Mouse (Mus musculus): ENCODE measurements at regions not wholly inside any gene's neighbourhood (a gene's known extent, or its start where the extent isn't known, plus 50 kb on each side); places are given as distances from the start of the nearest gene placed in this dataset.

DNA sequence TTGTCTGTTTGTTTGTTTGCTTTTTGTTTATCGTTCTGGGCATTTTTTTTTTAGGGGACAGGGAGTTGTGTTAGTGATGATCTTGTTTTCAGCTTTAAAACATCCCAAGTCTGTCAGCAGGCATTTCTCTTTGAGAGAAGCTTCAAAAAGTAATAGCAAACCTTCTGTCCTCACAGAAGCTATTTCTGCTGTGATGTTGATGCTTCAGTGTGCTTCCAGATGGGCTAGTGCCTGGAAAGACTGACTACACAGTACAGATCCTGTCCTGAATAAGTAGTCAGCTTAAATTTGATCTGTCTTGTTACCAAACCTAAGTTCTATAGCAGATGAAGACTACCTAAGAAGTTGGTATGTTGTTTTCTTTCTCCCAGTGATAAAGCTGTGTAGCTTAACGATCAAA, 94.4 kb upstream of the Irak1bp1 start:
- H3K9me3 ChIP-seq, result 0 out of 2 replicates have a peak, but pooled peaks cover 4% of the 10 kb centered on the region
- no peaks in the 10 kb centered on the region for H3K27me3 ChIP-seq (replicated peaks)
- H3K4me3 ChIP-seq, result no peak overlapping the region
- H3K4me1 ChIP-seq, result no peaks in the 10 kb centered on the region
- 75% methylated on average over 2 of the region's 2 CpGs for WGBS
- ATAC-seq (ENCODE audit: low FRiP score, low read depth), result no peak
- H3K4me2 ChIP-seq (replicated peaks), result no peak overlapping the region
- H3K36me3 ChIP-seq, result no peaks in the 10 kb centered on the region
- no peak overlapping the region for H3K9ac ChIP-seq
- H3K27ac ChIP-seq, result no peak overlapping the region

DNA sequence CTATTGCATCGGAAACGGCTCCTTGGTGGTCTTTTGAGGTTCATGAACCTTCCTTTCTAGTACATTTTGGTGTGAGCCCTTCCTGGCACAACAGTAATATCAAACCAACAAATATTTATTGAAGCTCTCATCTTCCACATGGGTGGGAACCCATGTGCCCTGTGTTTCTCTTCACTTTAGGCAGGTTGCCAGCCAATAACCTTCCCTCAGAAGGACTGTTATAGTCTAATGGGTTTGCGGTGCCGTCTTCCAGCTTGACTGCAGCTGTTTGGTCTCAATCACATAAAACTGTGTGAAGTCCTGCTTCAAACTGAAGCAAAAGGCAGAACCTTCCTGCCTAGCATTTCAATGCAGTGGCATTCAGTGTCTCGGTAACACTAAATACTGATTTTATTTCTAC, 69.4 kb upstream of the Irak1bp1 start:
- no peak for ATAC-seq (ENCODE audit: low FRiP score, low read depth)
- no peak overlapping the region for H3K27ac ChIP-seq
- H3K4me3 ChIP-seq, result no peak overlapping the region
- H3K36me3 ChIP-seq, result no peaks in the 10 kb centered on the region
- WGBS, result 83% methylated on average over 5 of the region's 5 CpGs
- H3K4me1 ChIP-seq, result no peaks in the 10 kb centered on the region
- no peak overlapping the region for H3K4me2 ChIP-seq (replicated peaks)
- no peaks in the 10 kb centered on the region for H3K27me3 ChIP-seq (replicated peaks)
- H3K9ac ChIP-seq, result no peak overlapping the region
- no peaks in the 10 kb centered on the region for H3K9me3 ChIP-seq

DNA sequence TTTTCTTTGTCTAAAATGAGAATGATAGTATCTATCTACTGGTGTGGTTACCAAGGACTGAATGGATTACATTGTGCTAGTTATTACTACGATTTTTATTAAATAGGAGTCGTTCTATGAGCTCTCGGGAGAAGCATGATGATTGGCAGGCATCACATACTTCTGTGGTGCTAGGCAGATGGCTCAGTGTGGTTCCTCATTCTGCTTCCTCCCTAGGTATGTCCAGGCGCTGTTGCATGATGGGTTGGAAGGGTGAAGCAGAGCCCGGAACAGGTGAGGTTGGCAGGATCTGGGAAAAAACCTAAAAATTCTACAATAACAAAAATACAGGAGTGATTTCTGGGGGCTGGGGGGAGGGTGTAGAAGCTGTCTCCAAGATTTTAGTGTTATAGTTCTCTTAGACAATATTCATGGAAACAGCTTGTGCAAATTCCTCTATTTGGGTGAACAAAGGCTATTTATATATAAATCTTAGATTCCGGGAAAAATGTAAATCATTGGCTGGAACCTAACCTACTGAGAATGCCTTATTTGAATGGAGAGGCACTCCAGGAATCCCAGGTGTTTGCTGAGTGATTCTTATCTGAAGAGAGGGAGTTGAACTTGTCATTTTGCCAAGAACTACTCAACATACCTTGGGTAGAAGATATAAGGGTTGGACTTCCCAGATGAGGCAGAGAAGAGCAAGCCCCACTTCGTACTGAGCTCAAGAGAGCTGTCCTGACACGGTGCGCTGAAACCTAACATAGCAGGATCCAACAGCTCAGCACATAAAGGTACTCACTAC, 68.5 kb upstream of the Irak1bp1 start:
- no peaks in the 10 kb centered on the region for H3K27me3 ChIP-seq (replicated peaks)
- 93% methylated on average over 9 of the region's 9 CpGs for WGBS

DNA sequence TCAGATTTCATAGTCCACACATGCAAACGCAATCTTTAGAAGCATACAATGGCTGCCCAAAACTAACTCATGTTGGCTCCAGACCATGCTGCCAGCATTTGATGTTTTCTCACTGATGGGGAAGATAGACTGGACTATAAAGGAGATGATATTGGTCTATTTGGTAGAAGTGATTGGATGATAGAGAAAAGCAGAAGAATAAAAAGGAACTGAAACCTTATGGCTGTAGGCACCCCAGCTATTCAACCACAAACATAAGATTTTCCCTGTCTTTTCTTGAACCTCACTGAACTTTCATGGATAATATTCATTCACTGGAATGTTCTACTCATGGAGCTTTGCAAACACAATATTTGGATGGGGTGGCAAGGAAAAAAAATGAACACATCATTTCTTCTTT, 65.7 kb upstream of the Irak1bp1 start:
- no peaks in the 10 kb centered on the region for H3K4me1 ChIP-seq
- no peak for ATAC-seq (ENCODE audit: low FRiP score, low read depth)
- no peaks in the 10 kb centered on the region for H3K36me3 ChIP-seq
- H3K4me2 ChIP-seq (replicated peaks), result no peak overlapping the region
- H3K9ac ChIP-seq, result no peak overlapping the region
- no peaks in the 10 kb centered on the region for H3K9me3 ChIP-seq
- H3K27ac ChIP-seq, result no peak overlapping the region
- 97% methylated on average over 1 of the region's 1 CpGs for WGBS
- H3K4me3 ChIP-seq, result no peak overlapping the region
- no peaks in the 10 kb centered on the region for H3K27me3 ChIP-seq (replicated peaks)

More for the DNA sequence above, 68.5 kb upstream of the Irak1bp1 start:
- H3K4me3 ChIP-seq, result no peak overlapping the region
- H3K27ac ChIP-seq, result no peak overlapping the region
- H3K9ac ChIP-seq, result no peak overlapping the region
- H3K9me3 ChIP-seq, result no peaks in the 10 kb centered on the region
- ATAC-seq (ENCODE audit: low FRiP score, low read depth), result no peak
- H3K36me3 ChIP-seq, result no peaks in the 10 kb centered on the region
- H3K4me1 ChIP-seq, result no peaks in the 10 kb centered on the region
- no peak overlapping the region for H3K4me2 ChIP-seq (replicated peaks)
